Mouse (Mus musculus): ENCODE measurements around the gene Gm21083. TPM values are rescaled to one million over a fixed set of nuclear protein-coding genes. Genes with fewer than 3 reads are reported as not detected.

The Gm21083 gene
- not detected for polyA plus RNA-seq (2017; shearing (Covaris generic))

DNA sequence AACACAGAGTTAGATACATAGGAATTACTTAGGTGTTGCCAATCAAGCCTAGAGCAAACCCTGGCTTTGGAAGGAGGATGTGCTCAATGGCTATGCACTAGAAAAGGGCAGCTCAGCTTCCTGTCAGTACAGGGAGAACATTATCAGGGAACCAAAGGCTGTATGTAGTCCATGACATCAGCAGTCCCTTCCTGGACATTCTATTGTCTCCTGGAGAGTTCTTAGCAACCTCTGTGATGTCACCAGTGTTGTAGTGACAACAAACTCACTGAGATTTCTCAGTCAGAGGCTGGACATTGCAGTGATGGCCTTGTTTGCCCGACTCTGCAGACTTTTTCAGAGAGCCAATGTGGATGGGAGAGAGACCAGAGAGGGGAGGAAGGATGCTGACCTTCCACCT is at the start of gene Gm21083:
Gm21083 (plus strand) TSS at position 301 of the 400 bp plus-strand sequence.

GRCm38 (mm10) chr5:15529122-15529521 is 48.0 kb upstream of the Gm21083 start, which contains the start of gene Gm21190:
TSS of gene Gm21190 (minus strand) at chr5:15529222.

DNA sequence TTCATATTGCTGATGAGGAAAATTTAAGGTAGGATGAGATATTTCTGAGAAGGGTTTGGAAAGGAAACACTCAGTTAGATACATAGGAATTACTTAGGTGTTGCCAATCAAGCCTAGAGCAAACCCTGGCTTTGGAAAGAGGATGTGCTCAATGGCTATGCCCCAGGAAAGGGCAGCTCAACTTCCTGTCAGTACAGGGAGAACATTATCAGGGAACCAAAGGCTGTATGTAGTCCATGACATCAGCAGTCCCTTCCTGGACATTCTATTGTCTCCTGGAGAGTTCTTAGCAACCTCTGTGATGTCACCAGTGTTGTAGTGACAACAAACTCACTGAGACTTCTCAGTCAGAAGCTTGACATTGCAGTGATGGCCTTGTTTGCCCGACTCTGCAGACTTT is 41.6 kb downstream of the Gm21083 start, which contains the start of gene Speer4d:
Speer4d (plus strand) TSS at position 301 of the 400 bp plus-strand sequence.

Other genes starting within 250 kb of the Gm21083 start
- gene Gm21149, start 100.8 kb upstream of the Gm21083 start, polyA plus RNA-seq (2017; shearing (Covaris generic)) = not detected
- gene Gm21190, start 48.1 kb upstream of the Gm21083 start, polyA plus RNA-seq (2017; shearing (Covaris generic)) = not detected
- not detected for gene Speer4d, start 41.7 kb downstream of the Gm21083 start, polyA plus RNA-seq (2017; shearing (Covaris generic))
- gene 4930572O03Rik, start 79.7 kb downstream of the Gm21083 start, polyA plus RNA-seq (2017; shearing (Covaris generic)) = not detected
- gene Speer4c, start 136.9 kb downstream of the Gm21083 start, polyA plus RNA-seq (2017; shearing (Covaris generic)) = not detected

Data from CD4-positive, CD25-positive, alpha-beta regulatory T cell, adult 9 weeks (primary cell).